Mouse (Mus musculus) forebrain, postnatal 0 days (tissue): ENCODE measurements at regions not wholly inside any gene's neighbourhood (a gene's known extent, or its start where the extent isn't known, plus 50 kb on each side); places are given as distances from the start of the nearest gene placed in this dataset.

Experiments used
- ATAC-seq: fragments of 200-750 bp; cut with Nextera tagmentation; 2 replicates; pipeline ENCODE4 v1.8.0; 2017; ENCODE audit warnings: mild to moderate bottlenecking, moderate library complexity
- DNase-seq: peaks from one replicate; pipeline ENCODE4 v3.0.0-alpha.2; 2015
- H3K27ac ChIP-seq: fragments of 300-500 bp; sonication (generic); 2 replicates; pipeline ENCODE4 v1.5.1; 2014; ENCODE audit warnings: low read depth, mild to moderate bottlenecking, antibody characterized with exemption, low read length, moderate library complexity, mixed read lengths
- H3K27me3 ChIP-seq: fragments of 300-500 bp; sonication (generic); 2 replicates; pipeline ENCODE4 v1.6.1; 2014; ENCODE audit warnings: mild to moderate bottlenecking, low read length, mixed read lengths; ENCODE audit not compliant: insufficient read depth
- H3K36me3 ChIP-seq: fragments of 300-500 bp; sonication (generic); 2 replicates; pipeline ENCODE4 v1.6.1; 2014; ENCODE audit warnings: mild to moderate bottlenecking, moderate library complexity; ENCODE audit not compliant: insufficient read depth
- H3K4me1 ChIP-seq: fragments of 300-500 bp; sonication (generic); 2 replicates; pipeline ENCODE4 v1.6.1; 2014; ENCODE audit warnings: antibody characterized with exemption; ENCODE audit not compliant: insufficient read depth
- H3K4me2 ChIP-seq: fragments of 300-500 bp; sonication (generic); 2 replicates; pipeline ENCODE4 v1.6.1; 2014; ENCODE audit warnings: low read depth, mild to moderate bottlenecking, moderate library complexity
- H3K4me3 ChIP-seq: fragments of 300-500 bp; sonication (generic); 2 replicates; pipeline ENCODE4 v1.5.1; 2014; ENCODE audit warnings: low read depth, low read length, mixed read lengths
- H3K9ac ChIP-seq: fragments of 300-500 bp; sonication (generic); 2 replicates; pipeline ENCODE4 v1.6.1; 2014; ENCODE audit warnings: mild to moderate bottlenecking
- H3K9me3 ChIP-seq: fragments of 300-500 bp; sonication (generic); 2 replicates; pipeline ENCODE4 v1.6.1; 2016; ENCODE audit warnings: low read length
- CTCF ChIP-seq: sonication (generic); IDR thresholded peaks from 2 replicates; pipeline ENCODE4 v1.5.1; 2016; ENCODE audit warnings: antibody characterized with exemption, control low read depth, low read depth
- WGBS: fragments of 180-500 bp; shearing (Covaris S2); extraction: QIAGEN DNeasy Blood & Tissue Kit; methylation state at CpG from one replicate; pipeline ENCODE4 v1.1.7; 2014; 5-methylcytosine and 5-hydroxymethylcytosine counted together

GRCm38 (mm10) chr13:51313129-51313850, 95.1 kb upstream of the S1pr3 start:
- H3K4me1 ChIP-seq = peaks cover 9% of the 10 kb centered on the region; the same call in 1 of the 2 replicates
- no peak overlapping the region for H3K4me2 ChIP-seq
- TF ChIP-seq CTCF = no peak
- no peaks in the 10 kb centered on the region for H3K36me3 ChIP-seq
- no peak overlapping the region for H3K4me3 ChIP-seq
- no peaks in the 10 kb centered on the region for H3K27me3 ChIP-seq
- H3K27ac ChIP-seq = no peak overlapping the region
- WGBS = 48% methylated on average over 5 of the region's 5 CpGs
- ATAC-seq (no peak), DNase-seq (no peak)
- no peaks in the 10 kb centered on the region for H3K9me3 ChIP-seq
- no peak overlapping the region for H3K9ac ChIP-seq

DNA sequence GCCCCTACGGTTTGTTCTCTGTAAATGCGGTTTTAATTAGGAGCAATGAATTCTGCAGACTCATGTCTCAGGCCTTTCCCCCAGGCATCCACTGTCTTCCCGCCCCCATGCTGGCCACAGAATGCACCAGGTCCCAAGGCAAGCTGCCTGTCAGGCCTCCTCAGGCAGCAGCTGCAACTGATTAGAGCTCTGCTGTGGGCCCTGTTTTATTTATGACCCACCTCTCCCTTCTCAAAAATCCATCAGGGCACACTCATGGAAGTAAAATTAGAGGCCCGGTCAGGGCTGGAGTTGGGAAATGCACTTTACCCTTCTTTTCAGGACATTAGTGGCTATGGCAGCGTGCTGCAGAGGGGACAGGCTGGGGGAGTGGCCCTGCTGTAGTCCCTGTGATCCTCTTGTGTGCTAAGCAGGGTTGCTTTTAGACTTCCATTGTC, 93.9 kb upstream of the S1pr3 start:
- TF ChIP-seq CTCF = no peak
- 0 out of 2 replicates have a peak overlapping the region, but pooled peaks have one; percentile 10 for H3K9ac ChIP-seq
- ATAC-seq = peak; percentile 74
- no peaks in the 10 kb centered on the region for H3K36me3 ChIP-seq
- WGBS = 7% methylated on average over 5 of the region's 5 CpGs
- peak overlapping the region; percentile 29; the same call in 1 of the 2 replicates for H3K27ac ChIP-seq
- H3K4me2 ChIP-seq = no peak overlapping the region
- peaks cover 9% of the 10 kb centered on the region; the same call in 1 of the 2 replicates for H3K4me1 ChIP-seq
- H3K9me3 ChIP-seq = no peaks in the 10 kb centered on the region
- peak; percentile 30 for DNase-seq
- no peak overlapping the region for H3K4me3 ChIP-seq
- H3K27me3 ChIP-seq = no peaks in the 10 kb centered on the region

GRCm38 (mm10) chr13:51315008-51315778, 93.2 kb upstream of the S1pr3 start:
- ATAC-seq = no peak
- WGBS = 36% methylated on average over 10 of the region's 10 CpGs
- no peaks in the 10 kb centered on the region for H3K27me3 ChIP-seq
- no peak overlapping the region for H3K4me2 ChIP-seq
- no peak overlapping the region for H3K9ac ChIP-seq
- H3K36me3 ChIP-seq = no peaks in the 10 kb centered on the region
- no peaks in the 10 kb centered on the region for H3K9me3 ChIP-seq
- TF ChIP-seq CTCF = no peak
- H3K27ac ChIP-seq = 0 out of 2 replicates have a peak overlapping the region, but pooled peaks have one; percentile 29
- no peak for DNase-seq
- H3K4me3 ChIP-seq = no peak overlapping the region
- H3K4me1 ChIP-seq = peaks cover 9% of the 10 kb centered on the region; the same call in 1 of the 2 replicates

- WGBS = 51% methylated on average over 5 of the region's 5 CpGs
- DNase-seq = no peak
- Histone ChIP-seq H3K27me3 (no peaks in the 10 kb centered on the region), H3K4me3 (no peak overlapping the region), H3K4me2 (no peak overlapping the region), H3K4me1 (peaks cover 9% of the 10 kb centered on the region; the same call in 1 of the 2 replicates), H3K27ac (no peak overlapping the region), H3K36me3 (no peaks in the 10 kb centered on the region), H3K9me3 (no peaks in the 10 kb centered on the region), H3K9ac (no peak overlapping the region)
- TF ChIP-seq CTCF = no peak
- no peak for ATAC-seq
These were observed 92.7 kb upstream of the S1pr3 start for GRCm38 (mm10) chr13:51315779-51316041.

- Histone ChIP-seq H3K36me3 (no peaks in the 10 kb centered on the region), H3K4me2 (no peak overlapping the region), H3K27ac (no peak overlapping the region), H3K9ac (no peak overlapping the region), H3K9me3 (no peaks in the 10 kb centered on the region), H3K4me3 (no peak overlapping the region), H3K4me1 (no peaks in the 10 kb centered on the region), H3K27me3 (no peaks in the 10 kb centered on the region)
- no peak for ATAC-seq
- DNase-seq = no peak
- TF ChIP-seq CTCF = no peak
- WGBS = 87% methylated on average over 7 of the region's 7 CpGs
These were observed 85.3 kb upstream of the S1pr3 start for GRCm38 (mm10) chr13:51323058-51323715.

GRCm38 (mm10) chr13:51324714-51325113, 83.7 kb upstream of the S1pr3 start:
- no peak for TF ChIP-seq CTCF
- Histone ChIP-seq H3K4me3 (no peak overlapping the region), H3K9me3 (no peaks in the 10 kb centered on the region), H3K27me3 (no peaks in the 10 kb centered on the region), H3K4me1 (no peaks in the 10 kb centered on the region), H3K4me2 (no peak overlapping the region), H3K27ac (no peak overlapping the region), H3K9ac (no peak overlapping the region), H3K36me3 (no peaks in the 10 kb centered on the region)
- DNase-seq = no peak
- ATAC-seq = no peak
- 90% methylated on average over 5 of the region's 5 CpGs for WGBS

DNA sequence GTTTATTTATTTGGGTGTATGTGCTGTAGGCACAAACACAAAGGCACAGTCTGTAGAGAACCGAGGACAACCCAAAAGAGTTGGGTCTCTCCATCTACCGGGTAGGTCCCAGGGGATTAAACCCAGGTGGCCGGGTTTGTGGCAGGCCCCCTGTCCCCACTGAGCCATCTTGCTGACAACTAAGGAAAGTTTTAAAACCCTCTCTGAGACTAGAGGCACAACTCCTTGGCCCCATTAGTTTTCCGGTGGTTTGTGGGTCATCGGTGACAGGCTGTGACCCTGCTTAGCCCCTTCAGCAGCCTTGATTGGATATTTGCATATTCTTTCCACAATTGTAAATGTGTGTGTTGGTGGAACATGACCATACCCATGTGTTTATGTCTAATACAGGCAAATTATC, 83.1 kb upstream of the S1pr3 start:
- H3K9ac ChIP-seq = no peak overlapping the region
- no peak overlapping the region for H3K4me3 ChIP-seq
- H3K27ac ChIP-seq = no peak overlapping the region
- no peaks in the 10 kb centered on the region for H3K9me3 ChIP-seq
- no peaks in the 10 kb centered on the region for H3K36me3 ChIP-seq
- H3K27me3 ChIP-seq = no peaks in the 10 kb centered on the region
- TF ChIP-seq CTCF = no peak
- no peaks in the 10 kb centered on the region for H3K4me1 ChIP-seq
- ATAC-seq (no peak), DNase-seq (no peak)
- 59% methylated on average over 5 of the region's 5 CpGs for WGBS
- H3K4me2 ChIP-seq = no peak overlapping the region
